Mouse (Mus musculus): ENCODE data around the gene Gpr12. TPM values are rescaled to one million over a fixed set of nuclear protein-coding genes. Genes with fewer than 3 reads are reported as not detected.
"Not testable (repeated sequence)": the region's sequence is repeated elsewhere in the genome, so short reads cannot be mapped to it uniquely, and the experiment has no call there.

Gpr12 gene
- 26.7 and 27.5 TPM in 2 replicates for polyA plus RNA-seq (2012; rRNA removed)

DNA sequence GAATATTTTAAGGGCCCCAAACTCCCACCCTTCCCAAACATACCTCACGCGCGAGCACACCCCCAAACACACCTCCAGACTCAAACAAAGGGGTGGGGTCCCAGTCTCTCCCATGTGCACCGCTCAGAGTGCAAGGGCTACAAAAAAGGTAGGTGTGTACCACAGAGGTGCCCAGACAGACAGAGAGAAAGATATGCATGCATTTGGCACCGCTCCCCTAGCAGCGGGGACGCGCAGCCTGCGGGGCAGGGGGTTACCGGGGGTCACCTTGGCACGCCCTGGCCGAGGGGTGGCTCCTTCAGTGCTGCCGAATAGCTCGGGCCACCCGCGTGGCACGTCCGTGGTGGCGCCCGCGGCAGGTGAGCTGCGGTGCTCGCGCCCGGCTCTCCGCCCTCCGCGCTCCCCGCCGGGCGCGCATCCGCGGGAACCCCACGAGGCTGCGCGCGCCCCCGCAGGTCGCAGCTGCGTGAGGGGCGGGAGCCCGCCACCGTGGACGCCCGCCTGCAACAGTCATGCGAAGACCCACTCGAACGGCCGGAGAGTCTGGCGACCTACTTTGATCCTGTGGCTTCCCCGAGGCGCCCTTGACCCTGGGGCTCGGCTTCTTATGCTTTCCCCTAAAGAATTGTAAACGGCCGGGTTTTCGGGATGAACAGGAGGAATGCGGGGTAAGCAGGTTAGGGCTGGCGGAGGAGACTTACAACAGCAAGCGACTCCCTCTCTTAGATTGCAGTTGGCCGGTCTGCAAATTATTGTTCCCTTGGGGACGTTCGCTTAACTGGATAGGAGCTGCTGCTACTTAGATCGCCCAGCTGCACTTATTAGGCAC is at the start of gene Gpr12:
Gene Gpr12, minus strand, starts transcription at position 762 of the 829 bp plus-strand sequence.
- peak in 1 of 2 experiments; percentile 46 for DNase-seq (ENCODE audit: extremely low spot score in 1 of 2, low spot score in 1 of 2)

DNA sequence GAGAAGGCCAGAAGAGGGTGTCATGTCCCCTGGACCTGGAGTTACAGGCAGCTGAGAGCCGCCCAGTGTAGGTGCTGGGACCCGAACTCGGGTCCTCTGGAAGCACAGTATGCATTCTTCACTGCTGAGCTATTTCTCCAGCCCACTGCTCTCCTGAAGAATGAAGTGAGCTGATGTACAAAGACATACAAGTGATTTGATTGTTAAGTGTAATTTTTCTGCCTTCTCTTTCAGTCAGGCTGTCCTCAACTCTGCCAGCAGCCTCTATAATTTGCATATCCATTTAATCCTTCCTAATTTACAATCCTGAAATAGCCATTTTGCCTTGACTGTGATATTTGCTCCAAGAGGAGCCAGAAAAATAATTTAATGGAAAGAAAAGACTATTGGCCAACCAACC is 46.6 kb upstream of the Gpr12 start:
- no peak for DNase-seq (ENCODE audit: extremely low spot score in 1 of 2, low spot score in 1 of 2)

DNA sequence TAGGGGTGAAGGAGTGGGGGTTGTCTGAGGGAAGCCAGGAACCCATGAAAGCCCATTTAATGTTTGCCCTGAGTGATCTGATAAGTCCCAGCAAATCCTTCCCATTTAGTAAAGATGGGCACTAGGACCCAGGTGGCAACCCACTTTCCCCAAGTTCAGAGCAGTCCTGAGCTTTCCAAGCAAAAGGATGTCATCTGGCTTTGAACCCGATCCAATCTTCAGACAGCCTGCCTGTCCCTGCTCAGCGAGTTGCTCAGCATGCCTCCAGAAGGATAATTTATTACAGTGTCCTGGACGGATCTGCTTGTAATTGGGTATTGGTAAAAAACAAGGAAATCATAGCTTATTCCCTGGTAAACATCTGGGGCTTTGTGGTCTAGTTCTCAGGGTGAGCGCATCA is 45.9 kb upstream of the Gpr12 start:
- peak in 1 of 2 experiments; percentile 51 for DNase-seq (ENCODE audit: extremely low spot score in 1 of 2, low spot score in 1 of 2)

DNA sequence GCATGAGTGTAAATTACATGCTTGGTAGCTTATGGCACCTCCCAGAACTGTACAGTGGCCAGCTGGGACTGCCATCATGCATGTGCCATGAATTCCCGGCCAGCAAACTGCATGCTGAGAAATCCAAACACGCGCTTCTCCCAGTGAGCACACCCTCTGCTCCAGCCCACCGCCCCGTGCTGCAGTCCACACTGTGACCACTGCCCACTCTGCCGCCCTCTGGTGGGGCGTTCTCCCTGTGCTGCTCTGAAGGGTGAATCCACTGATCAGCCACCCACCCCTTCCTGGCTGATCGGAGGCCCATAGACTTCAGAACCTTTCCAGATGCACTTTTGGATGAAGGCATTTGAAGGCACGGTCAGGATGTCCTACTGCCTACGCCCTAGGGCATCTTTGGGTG is 44.6 kb upstream of the Gpr12 start:
- no peak for DNase-seq (ENCODE audit: extremely low spot score in 1 of 2, low spot score in 1 of 2)

DNA sequence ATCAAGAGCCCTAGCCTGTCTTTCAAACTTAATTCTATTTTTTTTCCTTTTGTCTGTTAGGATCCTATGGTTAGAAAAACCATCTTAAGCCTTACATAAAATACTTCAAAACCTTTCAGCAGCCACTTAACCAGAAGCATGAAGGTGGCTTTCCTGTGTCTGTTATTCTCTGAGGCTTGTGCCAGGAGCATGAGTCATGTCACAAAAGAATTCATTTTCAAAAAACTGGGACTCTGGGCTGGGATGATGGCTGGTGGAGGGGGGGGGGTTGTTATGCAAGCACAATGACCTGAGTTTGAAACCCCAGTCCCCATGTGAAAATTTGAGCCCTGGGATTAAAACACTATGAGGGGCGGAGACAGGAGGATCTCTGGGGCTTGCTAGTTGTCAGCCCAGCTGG is 43.8 kb upstream of the Gpr12 start:
- peak; percentile 35 to 72 for DNase-seq (ENCODE audit: extremely low spot score in 1 of 2, low spot score in 1 of 2)

DNA sequence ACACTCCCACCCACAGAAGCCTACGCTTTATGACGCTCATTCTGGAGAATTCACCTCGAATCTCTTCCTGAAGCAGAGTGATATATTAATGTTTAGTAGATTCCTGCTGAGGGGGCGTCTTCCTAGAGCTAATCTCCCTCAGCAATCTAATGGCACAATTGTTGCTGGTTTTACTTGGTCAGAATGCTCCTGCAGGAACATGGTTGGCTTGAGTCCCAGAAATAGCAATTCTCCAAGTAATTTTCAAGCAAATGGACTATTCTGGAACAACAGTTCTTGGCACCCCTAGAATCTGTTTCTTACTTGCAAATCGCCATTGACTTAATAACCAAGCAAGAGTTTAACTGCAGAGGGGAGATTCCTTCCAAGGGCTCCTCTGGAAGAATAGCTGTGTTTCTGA is 42.9 kb upstream of the Gpr12 start:
- DNase-seq (ENCODE audit: extremely low spot score in 1 of 2, low spot score in 1 of 2) = peak in 1 of 2 experiments; percentile 40

DNA sequence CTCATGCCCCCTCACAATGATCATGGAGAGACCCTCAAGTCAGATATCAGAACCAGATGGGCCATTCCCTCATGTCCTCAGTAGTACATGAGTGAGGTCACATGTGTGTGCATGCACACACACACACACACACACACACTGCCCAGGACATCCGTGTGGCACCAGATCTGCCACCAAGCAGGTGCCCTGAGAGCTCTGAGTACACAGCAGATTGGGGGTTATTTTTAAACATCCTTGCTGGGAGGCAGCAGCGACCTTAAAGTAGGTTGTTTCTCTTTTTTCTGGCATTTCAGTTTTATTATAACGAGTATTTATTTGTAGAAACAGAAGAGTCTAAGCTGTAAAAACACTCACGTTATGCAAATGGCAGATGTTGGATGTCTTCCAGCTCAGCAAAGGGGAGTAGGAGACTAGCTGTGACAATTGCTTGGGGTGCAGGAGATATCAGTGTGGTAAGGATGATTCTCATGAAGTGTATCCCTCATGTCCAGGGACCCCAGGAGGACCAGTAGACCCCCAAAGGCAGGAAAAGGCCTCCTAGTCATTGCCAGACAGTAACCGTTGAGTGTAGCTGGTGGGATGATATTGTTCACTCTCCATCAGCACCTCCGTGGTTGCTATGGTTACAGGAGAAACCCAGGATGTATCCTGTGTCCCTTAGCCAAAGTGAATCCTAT is 40.7 kb upstream of the Gpr12 start:
- peak; percentile 72 to 76 for DNase-seq (ENCODE audit: extremely low spot score in 1 of 2, low spot score in 1 of 2)

DNA sequence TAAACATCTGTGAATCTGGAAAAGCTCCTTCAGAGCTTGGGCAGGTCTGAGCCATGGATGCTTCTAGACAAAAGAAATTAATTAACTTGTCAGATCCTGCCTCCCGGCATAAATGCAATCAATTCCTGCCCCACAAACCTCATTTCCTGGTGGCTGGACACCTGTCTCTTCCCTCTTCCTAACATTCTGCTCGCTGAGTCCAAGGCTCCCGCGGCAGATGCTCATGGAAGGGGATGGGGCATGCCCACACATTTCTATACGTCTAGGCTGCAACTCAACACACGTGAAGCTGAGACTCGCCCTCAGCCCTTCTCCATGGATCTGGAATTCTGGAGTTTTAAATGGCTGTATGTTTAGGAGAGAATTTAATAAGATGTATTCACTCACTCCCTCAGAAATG is 26.8 kb upstream of the Gpr12 start:
- DNase-seq (ENCODE audit: extremely low spot score in 1 of 2, low spot score in 1 of 2) = no peak

DNA sequence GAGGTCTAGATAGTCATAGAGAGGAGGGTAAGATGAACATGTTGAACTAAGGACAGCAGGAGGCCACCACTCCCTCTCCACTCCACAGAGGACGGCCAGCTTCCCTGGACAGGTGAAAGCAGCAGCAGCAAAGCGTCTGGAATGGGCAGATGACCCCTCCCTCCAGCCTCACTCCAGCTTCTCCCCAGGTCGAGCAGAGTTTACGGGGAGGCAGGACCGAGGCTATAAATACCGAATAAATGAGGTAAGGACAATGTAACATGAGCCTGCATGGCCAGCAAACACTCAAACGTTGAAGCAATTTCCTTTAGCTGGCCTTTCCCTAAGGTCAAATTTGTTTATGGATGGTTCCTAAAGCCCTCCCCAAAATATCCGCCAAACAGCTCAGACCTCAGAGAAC is 26.0 kb upstream of the Gpr12 start:
- DNase-seq (ENCODE audit: extremely low spot score in 1 of 2, low spot score in 1 of 2) = no peak

DNA sequence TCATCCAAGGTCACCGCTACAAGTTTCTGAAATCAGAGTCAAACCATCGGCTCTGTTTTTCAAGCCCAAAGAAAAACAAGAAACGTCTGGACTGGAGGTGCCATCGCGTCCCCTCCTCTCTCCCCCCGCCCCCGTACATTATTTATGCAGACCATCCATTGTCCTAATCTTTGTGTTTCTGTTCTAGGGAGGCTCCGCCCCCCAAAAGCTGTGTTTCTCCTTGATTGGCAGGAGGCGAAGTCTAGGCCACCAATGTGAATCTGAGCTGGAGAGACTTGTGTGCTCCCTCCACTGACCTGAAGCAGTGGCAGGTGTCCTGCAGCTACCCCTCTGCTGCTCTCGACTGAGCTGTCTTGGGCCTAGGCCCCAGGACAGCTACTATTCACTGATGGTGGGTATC is 24.6 kb upstream of the Gpr12 start:
- no peak for DNase-seq (ENCODE audit: extremely low spot score in 1 of 2, low spot score in 1 of 2)

DNA sequence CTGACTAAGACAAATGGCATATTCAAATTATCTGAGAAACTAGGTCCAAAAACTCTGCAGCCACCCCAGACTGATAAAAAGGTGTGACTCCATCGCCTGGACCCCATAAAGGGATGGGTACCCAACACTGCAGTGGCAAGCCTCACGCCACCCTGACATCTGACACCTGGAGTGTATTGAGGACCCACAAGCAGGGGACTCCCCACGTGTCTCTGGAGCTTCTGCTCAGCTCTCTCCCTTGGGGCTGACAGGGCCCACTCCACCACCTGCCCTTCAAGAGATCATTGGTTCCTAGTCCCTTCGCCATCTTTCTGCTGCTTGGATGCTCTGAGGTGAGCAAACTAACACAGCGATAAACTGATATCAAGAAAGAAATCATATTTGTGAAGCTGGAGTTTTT is 22.8 kb upstream of the Gpr12 start:
- DNase-seq (ENCODE audit: extremely low spot score in 1 of 2, low spot score in 1 of 2) = no peak

DNA sequence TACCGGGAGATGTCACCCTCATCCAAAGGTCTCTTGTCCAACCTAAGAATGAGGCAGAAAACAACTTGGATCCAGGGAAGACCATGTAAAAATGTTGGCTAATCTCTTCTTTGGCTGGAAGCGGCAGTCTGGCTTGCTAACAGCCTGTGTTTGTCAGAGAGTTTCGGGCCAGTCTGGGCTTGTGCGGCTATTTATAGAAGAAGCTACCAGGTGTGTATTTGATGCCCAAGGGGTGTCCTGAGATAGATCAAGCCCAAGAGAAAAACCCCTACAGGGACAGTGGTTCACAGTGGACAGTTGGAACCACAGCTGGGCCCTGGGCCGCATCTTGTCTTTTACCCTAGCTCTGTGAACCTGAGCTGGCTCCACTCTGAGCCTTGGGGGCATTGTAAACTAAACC is 21.9 kb upstream of the Gpr12 start:
- no peak for DNase-seq (ENCODE audit: extremely low spot score in 1 of 2, low spot score in 1 of 2)

DNA sequence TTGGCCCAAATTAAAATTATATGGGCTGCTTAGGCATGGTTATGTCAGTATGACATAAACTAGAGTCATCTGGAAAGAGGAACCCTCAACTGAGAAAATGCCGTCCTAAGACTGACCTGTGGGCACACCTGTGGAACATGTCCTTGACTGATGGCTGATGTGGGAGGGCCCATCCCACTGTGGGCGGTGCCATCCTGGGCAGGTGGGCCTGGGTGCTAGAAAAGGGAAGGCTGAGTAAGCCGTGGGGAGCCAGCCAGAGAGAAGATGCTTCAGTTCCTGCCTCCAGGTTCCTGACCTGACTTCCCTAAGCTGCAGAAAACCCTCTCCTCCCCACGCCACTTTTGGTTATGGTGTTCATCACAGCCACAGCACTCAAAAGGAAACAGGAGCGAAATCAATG is 21.2 kb upstream of the Gpr12 start:
- no peak for DNase-seq (ENCODE audit: extremely low spot score in 1 of 2, low spot score in 1 of 2)

DNA sequence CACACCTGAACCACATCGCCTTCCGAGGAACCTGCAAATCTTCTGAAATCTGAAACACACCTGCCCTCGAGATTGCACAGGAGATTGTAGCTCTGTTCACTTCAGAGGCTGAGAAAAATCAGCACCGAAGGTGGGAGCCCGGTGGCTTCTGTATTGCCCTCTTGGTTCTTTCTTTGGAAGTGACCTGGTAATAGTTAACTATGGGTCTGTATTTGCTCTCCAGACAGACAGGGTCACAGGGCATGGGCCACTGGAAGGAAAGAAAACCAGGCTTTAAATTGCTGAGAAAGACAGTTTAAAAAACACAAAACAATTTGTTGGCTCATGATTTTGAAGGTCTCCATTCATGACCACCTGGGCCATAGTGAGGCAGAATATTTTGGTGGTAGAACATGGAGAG is 14.9 kb upstream of the Gpr12 start:
- DNase-seq (ENCODE audit: extremely low spot score in 1 of 2, low spot score in 1 of 2) = no peak

DNA sequence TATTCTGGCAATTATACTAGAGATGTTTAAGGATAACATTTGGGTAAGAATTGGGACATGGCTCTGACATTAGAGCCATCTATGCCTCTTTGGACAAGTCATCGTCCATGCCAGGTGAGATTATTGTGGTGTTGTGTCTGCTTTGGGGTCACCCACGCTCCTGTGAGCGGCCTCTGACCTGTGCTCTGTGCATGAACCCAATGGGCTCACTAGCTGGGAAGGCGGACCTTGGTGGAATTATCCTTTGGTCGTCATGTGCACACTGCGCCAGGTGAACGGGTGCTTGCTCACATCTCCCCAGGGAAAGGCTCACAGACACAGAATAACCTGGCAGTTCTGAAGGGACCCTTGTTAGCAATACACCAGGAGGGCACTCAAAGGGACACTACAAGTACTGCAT is 14.2 kb upstream of the Gpr12 start:
- not testable (repeated sequence) for DNase-seq (ENCODE audit: extremely low spot score in 1 of 2, low spot score in 1 of 2)

DNA sequence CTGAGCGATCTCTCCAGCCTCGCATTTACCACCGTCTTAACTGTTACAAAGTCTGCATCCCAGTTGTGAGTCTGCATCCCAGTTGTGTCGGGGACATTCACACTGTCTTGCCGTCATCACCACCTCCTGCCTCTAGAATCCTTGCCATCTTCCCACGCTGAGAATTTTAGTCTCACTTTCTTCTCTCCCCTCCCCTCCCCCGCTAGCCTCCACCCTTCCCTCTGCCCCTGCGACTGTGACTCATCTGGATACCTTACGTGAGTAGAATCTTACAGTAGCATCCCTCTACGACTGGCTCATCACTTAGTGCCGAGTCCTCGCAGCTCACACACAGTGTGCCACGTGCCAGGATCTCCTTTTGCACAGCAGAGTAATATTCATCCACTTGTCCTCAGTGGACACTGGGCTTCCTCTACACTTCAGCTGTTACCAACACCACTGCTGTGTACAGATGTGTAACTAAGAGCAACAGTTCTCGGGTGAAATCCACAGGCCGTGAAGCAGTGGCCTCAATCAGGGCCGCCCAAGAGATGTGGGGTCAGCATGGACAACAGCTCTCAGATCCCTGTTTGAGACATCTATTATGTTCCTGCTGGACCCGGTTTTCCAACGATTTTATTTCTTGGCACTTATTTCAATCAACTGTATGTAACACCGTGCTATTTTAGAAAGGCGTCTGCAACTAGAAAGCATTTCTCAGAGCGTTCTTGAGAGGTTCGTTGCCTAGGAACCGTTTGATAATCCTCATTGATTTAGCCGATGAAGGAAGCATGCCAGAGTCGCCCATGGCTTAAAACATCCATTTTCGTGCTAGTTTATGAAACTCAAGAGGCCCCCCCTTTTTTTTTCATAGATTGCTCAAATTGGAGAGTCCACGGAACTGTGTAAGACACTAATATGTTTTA is 13.4 kb upstream of the Gpr12 start:
- DNase-seq (ENCODE audit: extremely low spot score in 1 of 2, low spot score in 1 of 2) = peak; percentile 24 to 51

DNA sequence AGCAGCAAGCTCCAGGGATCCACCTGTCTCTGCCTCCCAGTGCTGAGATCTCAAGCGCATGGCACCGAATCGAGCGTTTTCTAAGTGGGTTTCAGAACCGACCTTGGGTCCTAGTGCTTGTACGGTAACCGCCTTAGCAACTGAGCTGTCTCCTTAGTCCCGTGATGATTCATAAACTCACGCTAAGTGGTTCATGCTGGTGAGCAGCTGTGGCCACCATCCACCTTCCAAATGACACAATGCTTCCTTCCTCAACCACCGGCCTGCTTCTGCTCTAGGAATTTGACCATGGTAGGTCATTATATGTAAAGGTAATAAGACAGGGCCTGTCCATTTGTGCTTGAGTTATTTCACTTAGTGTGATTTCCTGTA is 12.4 kb upstream of the Gpr12 start:
- no peak for DNase-seq (ENCODE audit: extremely low spot score in 1 of 2, low spot score in 1 of 2)

DNA sequence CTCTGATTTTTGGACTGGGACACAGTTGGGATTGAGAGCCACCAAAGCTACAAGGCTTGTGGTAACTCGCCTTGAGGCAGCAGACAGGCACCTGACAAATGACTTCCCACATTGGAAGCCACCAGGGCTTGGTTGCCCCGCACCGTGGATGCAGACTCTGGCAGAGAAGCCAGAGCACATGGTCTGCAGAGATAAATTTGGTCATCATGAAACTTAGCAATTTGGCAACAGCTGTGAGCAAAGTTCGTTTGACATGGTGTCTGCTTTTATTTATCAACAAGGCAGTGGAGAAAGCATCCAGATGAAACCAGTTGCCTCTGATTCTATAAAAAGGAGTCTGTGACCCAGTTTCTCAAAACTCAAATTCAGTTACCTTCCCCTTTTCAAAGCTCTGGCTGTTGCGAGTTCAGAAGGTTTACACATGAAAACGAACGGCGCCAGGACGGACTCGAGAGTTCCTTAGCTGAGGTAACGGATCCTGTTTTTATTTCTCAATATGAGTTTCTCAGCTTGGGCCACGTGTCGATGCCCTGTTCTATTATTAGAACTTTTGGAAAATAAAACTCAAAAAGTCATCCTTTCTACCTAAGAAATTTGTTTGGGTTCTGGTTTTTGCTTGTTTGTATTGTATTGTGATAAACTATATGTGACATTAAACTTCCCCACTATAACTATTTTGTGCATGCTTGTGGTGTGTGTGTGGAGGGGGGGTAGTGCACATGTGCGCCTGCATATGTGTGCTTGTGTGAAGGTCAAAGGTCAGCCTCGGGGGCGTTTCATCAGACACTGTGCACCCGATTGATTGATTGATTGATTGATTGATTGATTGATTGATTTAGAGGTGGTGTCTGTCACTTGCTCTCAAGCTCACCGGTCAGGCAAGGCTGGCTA is 11.8 kb upstream of the Gpr12 start:
- DNase-seq (ENCODE audit: extremely low spot score in 1 of 2, low spot score in 1 of 2) = no peak

DNA sequence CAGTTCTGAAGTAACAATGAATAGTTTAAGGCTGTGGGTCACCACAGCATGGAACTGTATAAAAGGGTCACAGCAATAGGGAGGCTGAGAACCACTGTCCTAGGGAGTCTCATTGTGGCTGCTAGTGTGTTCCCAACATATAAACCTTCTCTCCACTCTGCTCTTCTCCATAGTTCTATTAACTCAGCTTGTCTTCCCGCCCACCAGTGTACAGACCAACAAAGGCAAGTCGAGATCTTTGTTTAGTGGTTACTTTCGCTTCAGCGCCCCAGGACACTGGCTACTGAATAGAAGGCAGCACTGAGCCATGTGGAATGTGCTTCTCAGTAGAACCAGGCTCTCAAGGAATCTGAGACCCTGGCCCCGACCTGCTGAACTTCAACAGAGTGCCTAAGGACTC is 7.5 kb upstream of the Gpr12 start:
- DNase-seq (ENCODE audit: extremely low spot score in 1 of 2, low spot score in 1 of 2) = no peak

DNA sequence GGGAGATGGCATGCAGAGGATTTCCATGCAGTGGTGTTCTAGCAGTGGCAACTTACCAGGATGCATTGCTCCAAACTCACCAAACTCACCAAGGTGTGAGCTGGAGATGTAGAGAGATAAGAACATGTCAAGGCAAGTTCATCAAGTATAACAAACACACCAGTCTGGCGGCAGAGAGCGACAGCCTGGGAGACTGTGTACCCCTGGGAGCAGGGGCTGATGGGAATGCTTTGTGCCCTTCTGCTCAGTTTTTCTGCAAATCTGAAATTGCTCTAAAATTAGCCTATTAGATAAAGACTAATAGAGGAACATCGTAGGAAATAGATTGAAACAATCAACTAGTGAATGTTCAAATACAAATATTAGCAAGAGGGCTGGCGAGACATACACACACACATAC is 6.6 kb upstream of the Gpr12 start:
- no peak for DNase-seq (ENCODE audit: extremely low spot score in 1 of 2, low spot score in 1 of 2)

Data from frontal cortex, adult 2 months (tissue).